Mouse (Mus musculus) induced T-regulatory cell, adult 2 months (primary cell): ENCODE results near the gene Trim59.

ENCODE experiments used
- DNase-seq: peaks from one replicate; pipeline ENCODE4 v3.0.0-alpha.2; 2012; ENCODE audit warnings: low read depth

Gene Trim59

GRCm38 (mm10) chr3:69005338-69006245 lies 39.0 kb downstream of the Trim59 start:
- peak; percentile 71 for DNase-seq

- DNase-seq, result peak; percentile 99
Observed at GRCm38 (mm10) chr3:69004437-69005337, 39.9 kb downstream of the Trim59 start, which contains the start of the genes Ift80 and Smc4. Gene Ift80, minus strand, starts transcription at chr3:69004570. Gene Smc4, plus strand, starts transcription at chr3:69004738.

GRCm38 (mm10) chr3:69004055-69004436 lies 40.5 kb downstream of the Trim59 start:
- DNase-seq, result no peak

- peak; percentile 30 for DNase-seq
Observed at GRCm38 (mm10) chr3:69002781-69003180, 41.8 kb downstream of the Trim59 start.

GRCm38 (mm10) chr3:68986550-68986949 lies 58.0 kb downstream of the Trim59 start:
- DNase-seq, result no peak
